Mouse (Mus musculus): Measurements from ENCODE around the gene Atp1a2. TPM values are rescaled to one million over a fixed set of nuclear protein-coding genes. Genes with fewer than 3 reads are reported as not detected.

Gene Atp1a2
- polyA plus RNA-seq, 1 experiment, result 6.4 TPM

DNA sequence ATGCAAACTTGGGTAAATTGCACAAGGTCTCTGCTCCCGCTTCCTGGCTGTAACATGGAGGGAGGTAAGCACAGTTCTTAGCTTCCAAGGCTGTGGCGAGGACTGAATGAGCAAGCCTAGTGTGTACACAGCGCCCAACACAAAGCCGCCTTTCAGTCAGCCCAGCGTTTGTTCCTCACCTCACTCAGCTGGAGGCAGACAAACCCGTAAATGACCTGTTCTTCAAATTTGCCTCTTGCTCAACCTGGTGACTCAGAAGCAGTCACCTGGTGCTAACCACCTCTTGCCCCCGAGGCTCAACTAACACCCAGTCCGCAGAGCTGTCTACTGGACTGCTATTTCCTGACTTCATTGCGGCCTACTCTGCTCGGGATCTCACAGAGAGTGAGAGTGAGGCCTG lies 10.1 kb upstream of the Atp1a2 start:
- 37% methylated on average over 10 of the region's 10 CpGs for WGBS
- peak; percentile 28 for DNase-seq (ENCODE audit: low read depth, low spot score)

DNA sequence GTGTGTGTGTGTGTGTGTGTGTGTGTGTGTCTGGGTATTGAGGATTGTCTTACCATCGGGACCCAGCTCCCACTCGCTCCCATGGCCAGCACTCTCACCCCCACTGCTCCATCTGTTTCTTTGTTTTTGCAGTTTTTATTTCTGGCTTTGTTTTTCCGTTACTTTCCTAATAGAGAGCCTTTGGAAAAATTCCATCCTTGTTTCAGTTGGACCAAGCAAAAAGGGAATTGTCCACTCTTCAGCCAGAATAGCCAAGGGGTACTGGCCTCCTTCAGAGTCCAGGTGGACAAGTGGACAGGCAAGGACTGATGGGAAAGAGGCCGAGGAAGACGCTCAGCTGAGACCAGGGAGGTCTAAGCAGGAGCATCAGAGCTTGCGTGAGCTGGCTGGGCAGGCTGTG lies 9.0 kb upstream of the Atp1a2 start:
- 72% methylated on average over 6 of the region's 6 CpGs for WGBS
- no peak for DNase-seq (ENCODE audit: low read depth, low spot score)

DNA sequence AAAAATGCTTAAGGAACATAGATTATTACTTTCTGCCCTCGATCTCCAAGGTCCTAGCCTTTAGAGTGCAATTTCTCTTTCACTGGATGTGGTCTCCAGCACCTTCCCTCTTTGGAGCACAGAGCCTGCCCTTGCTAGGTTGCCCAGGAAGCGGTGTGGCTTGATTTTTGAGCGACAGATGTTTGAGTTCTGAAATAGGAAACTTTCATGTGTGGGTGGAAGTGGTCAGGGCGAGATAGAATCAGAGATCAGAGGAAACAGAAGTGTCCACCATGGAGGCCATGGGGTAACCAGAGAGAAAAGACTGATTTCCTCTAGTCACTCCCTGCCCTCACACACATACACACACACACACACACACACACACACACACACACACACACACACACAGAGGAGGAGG lies 8.3 kb upstream of the Atp1a2 start:
- WGBS, result 85% methylated on average over 4 of the region's 4 CpGs
- DNase-seq (ENCODE audit: low read depth, low spot score), result no peak

DNA sequence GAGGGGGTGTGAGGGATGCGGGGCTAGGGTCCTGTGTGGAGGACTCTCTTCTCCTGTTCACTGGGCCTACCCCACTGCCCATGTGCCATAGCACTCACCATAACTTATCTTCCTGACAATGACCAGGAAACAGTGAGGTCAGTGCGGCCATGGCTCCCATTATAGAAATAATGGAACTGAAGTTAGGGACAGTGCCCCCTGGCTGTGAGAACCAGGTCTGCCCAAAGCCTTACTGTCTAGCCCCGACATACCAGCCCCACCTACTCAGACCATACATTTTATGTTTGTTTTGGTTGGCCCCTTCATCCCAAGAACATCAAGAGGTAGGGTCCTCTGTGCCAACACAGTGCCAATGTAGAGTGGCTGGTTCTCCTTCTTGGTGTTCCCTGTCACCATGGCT lies 7.8 kb upstream of the Atp1a2 start:
- no peak for DNase-seq (ENCODE audit: low read depth, low spot score)
- 84% methylated on average over 3 of the region's 3 CpGs for WGBS

DNA sequence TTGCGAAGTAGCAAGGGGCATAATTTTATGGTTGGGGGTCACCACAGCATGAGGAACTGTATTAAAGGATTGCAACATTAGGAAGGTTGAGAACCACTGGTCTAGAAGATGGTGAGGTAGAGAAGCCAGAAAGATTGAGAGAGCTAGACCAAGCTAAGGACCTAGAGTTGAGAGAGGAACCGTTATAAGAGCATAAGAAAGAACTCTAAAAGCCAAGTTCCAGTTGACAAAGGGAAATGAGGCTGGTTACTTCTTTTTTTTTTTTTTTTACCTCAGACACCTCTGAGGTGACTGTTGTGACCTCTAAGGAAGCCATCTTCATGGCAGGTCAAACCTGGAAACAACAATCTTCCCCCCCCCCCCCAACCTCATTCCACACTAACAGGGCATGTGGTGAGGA lies 7.3 kb upstream of the Atp1a2 start:
- no peak for DNase-seq (ENCODE audit: low read depth, low spot score)
- 93% methylated on average over 2 of the region's 2 CpGs for WGBS

DNA sequence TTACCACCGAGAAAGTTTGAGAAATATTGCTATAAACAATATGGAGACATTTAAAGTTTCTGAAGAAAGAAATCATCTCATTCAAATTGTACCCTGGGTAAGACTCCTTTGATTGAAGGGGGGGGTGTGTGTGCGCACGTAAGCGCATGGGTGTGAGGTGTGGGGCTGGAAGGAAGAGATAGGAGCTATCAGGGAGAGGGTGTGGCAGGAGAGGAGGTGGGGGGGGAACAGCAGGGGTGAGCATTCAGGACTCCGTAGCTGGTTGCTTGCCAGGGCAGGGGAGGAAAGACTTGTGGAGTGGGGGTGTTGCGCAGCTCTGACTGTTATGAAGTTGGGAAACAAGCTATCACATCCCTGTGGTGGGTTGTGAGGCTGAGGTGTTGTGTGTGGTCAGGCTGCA lies 6.6 kb upstream of the Atp1a2 start:
- 74% methylated on average over 6 of the region's 6 CpGs for WGBS
- no peak for DNase-seq (ENCODE audit: low read depth, low spot score)

DNA sequence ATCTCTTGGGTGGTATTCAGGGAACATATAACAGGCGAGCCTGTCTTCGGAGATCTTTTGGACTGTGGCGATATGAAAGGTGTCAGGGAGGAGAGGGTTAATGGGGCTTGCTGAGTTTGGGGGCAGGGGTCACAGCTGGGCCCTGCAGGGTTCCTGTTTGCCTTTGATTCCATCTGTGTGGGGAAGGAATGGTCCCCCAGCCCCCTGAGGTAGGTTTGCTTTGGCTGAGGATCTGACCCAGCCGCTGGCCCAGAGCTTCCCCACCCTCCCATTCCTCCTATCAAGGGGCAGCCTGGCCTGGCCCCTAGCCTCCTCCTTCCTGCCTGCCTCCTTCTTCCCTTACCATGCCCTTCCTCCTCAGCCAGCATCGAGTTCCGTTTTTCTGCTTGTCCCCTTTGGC lies 5.0 kb upstream of the Atp1a2 start:
- no peak for DNase-seq (ENCODE audit: low read depth, low spot score)
- 67% methylated on average over 6 of the region's 6 CpGs for WGBS

DNA sequence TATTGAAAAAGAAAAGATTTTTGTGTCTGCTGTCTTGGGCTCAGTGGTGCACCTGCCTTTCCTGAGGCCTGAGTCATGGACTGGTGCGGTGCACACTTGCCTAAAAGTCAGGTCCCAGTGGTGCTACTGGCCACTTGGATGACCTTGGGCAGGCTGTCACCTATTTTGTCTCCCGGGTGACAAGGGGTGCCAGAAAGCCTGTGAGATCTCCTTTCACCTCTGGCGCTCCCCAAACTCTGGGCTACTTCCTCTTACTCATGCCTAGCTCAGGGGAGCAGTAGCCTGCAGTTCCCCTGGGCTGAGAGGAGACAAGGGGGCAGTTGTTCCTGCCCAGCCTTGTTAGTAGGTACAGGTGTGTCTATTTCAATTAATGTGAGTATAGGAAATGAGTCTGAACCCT lies 4.4 kb upstream of the Atp1a2 start:
- DNase-seq (ENCODE audit: low read depth, low spot score), result no peak
- 42% methylated on average over 3 of the region's 3 CpGs for WGBS

DNA sequence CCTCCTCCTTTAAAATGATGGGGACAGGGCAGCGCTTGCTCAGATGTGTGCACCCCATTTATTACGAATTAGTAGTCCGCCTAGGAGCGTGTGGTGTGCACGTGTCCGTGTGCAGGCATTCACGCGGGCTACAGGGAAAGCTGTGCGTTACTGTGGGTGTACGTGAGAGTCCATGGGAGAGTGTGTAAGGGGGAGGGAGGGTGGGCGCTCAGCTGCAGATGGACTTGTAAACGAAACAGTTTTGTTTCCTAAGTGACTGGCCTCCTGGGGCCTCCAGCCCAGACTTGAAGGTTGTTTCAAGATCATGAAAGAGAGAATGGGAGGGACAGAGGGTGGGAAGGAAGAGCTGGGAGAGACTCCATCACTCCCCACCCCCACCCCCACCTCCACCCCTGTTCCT lies 3.3 kb upstream of the Atp1a2 start:
- no peak for DNase-seq (ENCODE audit: low read depth, low spot score)
- WGBS, result 75% methylated on average over 12 of the region's 12 CpGs

DNA sequence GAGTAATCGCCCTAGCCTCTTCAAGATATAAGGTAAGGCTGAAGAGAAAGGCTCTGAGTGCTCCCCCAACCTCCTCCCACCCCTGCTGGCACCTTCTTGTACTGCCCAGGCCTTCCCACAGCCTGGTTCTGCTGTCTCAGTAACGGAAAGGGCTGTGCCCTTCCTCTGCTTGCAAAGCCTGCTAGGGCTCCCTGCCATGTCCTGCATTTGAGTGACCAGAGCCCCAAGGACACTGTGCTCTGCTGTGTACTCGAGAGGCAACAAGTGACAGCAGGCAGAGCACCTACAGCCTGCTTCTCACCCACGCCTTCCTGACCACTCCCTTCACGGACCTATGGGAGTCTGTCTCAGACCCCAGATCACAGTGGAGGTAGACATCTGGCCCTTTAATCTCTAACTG lies 2.4 kb upstream of the Atp1a2 start:
- 65% methylated on average over 5 of the region's 5 CpGs for WGBS

DNA sequence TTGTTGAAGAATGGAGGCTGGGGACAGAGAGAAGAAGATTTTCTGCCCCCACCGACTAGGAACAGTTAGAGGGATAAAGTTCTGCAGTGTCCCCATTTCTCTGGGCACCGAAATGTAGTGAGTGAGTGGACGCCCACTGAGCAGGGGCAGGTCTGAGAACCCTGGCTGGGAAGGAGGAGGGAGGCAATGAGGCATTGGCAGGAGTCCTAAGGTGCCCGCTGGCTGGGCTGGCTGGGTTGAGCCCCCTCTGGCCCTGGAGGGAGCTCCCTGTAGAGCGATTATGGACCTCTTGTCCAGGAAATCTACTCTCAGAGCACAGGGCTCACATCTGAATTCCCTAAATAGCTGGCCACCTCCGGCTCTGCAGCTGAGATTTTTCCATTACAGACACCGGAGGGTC lies 1.7 kb upstream of the Atp1a2 start:
- 76% methylated on average over 7 of the region's 7 CpGs for WGBS
- DNase-seq (ENCODE audit: low read depth, low spot score), result no peak

More for the DNA sequence above, 2.4 kb upstream of the Atp1a2 start:
- no peak for DNase-seq (ENCODE audit: low read depth, low spot score)

DNA sequence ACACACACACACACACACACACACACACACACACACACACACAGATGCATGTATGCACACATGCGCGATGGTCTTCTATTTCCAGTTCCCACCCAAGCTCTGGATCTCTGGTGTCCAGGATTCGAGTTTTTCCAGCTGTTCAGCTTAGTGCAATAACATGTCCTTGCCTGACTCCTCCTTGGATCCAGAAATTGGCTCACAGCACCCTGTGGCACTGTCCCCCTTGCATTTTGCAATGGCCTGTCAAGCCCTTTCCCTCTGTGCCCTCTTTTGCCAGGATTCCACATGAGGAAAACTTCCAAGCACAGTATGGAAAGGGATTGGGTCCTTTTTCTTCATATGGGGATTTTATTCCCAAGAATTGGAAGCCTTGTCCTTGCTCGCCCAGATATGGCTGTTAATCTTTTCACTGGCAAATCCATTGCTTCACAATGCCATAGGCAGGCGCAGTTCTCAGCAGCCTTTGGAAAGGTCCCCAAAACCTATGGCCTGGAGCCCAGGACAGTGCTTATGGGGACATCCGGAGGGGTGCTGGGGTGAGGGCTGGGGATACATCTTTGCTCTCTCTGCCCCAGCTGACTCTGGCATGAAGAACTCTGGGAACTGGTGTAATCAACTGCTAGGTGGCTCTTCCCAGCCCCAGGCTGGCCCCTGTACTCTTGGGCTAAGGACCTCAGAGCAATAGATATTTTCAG lies 901 bp downstream of the Atp1a2 start:
- no peak for DNase-seq (ENCODE audit: low read depth, low spot score)
- 65% methylated on average over 6 of the region's 6 CpGs for WGBS

DNA sequence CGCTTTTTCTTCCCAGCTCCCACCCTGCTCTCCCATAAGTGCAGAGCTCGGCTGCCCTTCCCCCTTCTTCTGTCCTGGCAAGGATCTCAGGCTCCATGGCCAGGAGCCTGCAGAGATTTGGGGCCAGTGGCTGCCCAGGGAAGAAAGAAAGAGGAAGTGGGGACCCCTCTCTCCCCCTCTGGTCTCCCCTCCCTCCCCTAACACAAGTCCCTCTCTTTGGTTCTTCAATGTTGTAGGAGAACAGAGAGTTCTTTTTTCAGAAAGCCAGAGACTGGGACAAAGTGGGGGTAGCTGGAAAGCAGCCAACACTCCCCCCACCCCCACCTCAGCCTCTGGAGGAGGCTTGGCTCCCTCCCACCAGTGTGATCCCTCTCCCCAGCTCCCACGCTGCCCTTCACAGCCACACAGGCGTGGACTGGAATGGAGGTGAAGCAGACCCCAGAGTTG lies 2.1 kb downstream of the Atp1a2 start:
- WGBS, result 67% methylated on average over 4 of the region's 4 CpGs
- DNase-seq (ENCODE audit: low read depth, low spot score), result no peak

DNA sequence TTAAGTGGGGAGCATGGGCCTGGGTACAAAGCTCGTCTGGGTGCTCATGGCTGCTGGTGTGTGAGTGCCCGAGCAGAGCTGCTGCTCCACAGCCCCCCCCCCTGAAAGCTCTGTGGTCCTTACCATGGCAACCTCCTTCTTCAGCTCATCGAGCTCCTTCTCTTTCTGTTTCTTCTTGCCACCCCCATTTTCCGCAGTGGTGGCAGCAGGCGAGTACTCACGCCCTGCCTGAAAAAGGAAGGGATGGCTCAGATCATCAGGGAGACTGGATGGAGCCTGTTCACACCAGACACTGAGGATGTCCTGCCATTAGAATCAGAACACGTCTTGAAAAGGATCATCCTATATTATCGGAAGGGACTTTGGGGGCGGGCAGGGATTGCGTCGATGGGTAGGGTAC lies 4.4 kb downstream of the Atp1a2 start:
- 93% methylated on average over 11 of the region's 11 CpGs for WGBS

DNA sequence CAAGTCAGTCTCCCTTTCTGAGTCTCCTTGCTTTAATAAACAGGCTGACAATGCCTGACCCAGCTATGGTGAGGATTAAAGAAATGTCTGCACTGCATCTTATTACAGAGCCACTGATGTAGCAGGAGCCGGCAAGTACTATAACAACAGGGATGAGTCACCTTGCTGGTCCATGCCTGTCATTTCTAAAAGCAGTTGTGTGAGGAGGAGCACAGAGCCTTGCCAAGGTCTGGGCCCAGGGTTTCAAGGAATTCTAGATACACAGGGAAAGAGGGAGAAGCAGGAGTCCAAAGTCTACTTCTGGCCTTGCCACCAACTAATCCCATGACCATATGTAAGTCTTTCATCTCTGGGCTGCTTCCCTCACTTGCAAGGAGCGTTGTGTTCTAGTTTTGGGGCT lies 5.0 kb downstream of the Atp1a2 start:
- 51% methylated on average over 2 of the region's 2 CpGs for WGBS
- DNase-seq (ENCODE audit: low read depth, low spot score), result no peak

More for the DNA sequence above, 4.4 kb downstream of the Atp1a2 start:
- no peak for DNase-seq (ENCODE audit: low read depth, low spot score)

DNA sequence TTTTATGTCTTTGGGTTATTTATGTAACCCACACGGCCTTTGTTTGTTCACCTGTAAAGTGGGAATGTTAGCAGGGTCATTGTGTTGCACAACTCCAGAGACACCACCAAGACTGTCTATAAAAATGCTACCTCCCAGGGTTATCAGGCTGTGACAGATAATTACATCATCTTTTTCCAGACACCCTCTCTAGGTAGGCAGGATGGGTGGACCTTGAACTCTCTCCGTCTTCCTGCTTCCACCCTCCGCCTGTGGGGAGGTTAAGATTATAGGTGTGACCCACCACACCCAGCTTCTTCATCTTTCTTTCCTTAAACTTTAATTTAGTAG lies 8.3 kb downstream of the Atp1a2 start:
- peak; percentile 32 for DNase-seq (ENCODE audit: low read depth, low spot score)
- 21% methylated on average over 3 of the region's 3 CpGs for WGBS

DNA sequence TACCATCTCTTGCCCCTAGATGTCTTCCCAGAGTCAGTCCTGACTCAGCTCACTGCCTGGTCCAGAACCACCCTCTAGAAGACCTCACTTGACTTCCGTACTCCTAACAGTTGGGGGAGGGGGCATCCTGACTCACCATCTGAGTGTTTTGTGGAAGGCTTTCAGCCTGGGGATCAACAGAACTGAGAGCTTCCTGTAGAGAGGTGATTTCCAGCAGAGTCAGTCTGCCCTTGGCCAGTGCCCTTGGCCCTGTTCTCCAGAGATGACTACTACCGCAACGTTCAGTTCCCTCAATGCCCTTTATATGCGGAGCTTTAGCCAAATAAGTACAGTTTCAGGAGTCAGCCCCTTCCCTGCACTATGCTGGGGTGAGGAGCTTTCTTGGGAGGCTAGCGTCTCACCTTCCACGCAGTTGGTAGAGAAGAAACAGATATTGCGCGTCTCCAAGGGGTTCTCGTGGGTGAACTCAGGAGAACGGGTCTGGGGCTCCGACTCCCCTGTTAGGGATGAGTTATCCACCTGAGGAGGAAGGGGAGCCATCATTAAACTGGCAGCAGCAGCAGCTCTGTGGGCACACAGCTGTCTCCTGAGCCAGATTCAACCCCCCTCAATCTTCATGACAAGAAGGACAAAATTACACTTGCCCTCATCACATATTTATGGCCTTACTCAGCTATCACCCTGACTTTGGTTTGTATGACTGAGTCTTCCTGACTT lies 8.8 kb downstream of the Atp1a2 start:
- WGBS, result 84% methylated on average over 11 of the region's 11 CpGs
- DNase-seq (ENCODE audit: low read depth, low spot score), result no peak

DNA sequence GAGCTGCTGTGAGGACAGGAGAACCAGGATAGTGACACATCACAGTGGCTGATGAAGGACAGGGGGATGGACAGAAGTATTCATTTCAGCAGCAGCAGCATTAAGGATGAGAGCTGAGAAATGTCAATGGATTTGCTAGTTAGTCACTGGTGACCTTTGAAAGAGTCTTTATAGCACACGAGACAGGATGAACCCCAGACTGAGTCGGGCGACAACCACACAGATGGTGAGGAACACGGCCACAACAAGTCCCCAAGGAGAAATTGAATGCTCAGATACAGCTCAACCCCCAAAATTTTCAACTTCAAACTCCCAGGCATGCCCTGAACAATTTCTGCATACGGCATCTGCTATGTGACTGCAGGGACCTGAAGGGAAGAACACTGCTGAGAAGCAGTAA lies 11.1 kb downstream of the Atp1a2 start:
- 80% methylated on average over 5 of the region's 5 CpGs for WGBS

DNA sequence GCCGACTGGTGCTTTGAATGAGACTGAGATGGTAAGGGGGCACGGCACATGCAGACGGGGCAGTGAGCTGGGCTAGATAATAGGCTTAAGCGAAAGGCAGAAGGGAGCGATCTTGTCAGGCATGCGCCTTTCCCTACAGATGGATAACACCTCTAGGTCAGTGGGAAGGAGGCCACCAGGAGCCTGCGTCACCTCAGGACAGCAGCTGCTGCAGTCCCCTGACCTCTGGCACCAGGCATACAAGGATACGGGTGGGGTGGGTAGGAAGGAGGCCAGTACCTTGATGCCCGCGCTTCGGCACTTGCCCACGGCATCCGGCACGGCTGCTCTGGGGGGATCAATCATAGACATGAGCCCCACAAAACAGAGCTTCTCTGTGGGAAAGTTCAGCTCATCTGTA lies 13.6 kb downstream of the Atp1a2 start:
- 92% methylated on average over 14 of the region's 14 CpGs for WGBS

More for the DNA sequence above, 11.1 kb downstream of the Atp1a2 start:
- DNase-seq (ENCODE audit: low read depth, low spot score), result no peak

DNA sequence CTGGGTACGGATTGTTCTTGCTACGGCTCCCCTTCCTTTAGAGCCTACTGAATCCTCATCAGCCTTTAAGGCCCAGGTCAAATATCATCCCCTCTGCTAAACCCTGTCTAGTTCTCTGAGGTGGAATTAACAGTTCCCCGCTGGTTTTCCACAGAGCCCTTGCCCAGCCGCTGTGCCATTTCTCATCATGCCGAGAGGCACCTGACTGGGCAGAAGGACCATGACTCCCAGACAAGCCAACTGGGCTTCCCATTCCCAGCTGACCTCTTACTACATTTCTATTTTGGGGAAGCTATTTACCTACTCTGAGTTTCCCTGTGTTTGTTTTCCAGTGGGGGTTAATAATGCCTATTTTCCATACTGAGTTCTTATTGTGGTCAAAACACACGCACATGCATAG lies 14.8 kb downstream of the Atp1a2 start:
- 96% methylated on average over 6 of the region's 6 CpGs for WGBS
- DNase-seq (ENCODE audit: low read depth, low spot score), result no peak

More for the DNA sequence above, 13.6 kb downstream of the Atp1a2 start:
- DNase-seq (ENCODE audit: low read depth, low spot score), result no peak

DNA sequence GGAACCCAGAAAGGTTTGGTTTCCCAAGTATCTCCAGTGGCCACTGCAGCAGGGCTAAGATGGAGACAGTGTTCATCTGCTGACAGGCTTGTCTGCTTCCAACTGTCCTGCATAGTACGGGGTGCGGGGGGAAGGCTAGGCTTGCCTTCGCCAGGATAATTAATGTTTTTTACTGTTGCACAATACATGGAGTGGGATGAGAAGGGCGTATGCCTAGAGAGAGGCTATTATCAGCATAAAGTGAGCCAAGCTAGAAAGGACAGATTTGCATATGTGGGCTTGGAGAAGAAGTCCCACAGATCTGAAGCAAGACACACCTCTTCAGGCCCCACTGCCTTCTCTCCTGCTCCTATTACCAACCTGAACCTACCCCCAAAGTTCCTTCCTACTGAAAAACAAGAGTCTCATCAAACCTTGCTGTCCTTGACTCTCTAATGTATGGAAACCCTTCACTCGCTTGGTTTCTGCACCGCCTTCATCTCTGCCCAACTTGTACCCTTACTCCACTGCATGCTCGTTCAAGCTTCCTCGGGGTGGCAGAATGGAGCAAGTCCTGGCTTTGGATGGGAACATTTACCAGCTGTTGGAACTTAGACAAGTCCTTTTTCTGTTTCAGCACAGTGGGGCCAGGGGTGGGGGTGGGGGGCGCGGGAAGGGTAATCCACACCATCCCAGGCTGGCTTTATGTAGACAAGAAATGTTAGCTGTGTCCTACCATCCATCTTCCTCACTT lies 16.2 kb downstream of the Atp1a2 start:
- 53% methylated on average over 10 of the region's 10 CpGs for WGBS
- DNase-seq (ENCODE audit: low read depth, low spot score), result no peak
